In genomic region chr16:3976251-3976671, GRCm38 (mm10) we compare ENCODE assay signal across 7 mouse cellular contexts. TPM values are rescaled to one million over a fixed set of nuclear protein-coding genes. Genes with fewer than 3 reads are reported as not detected.
DNase-seq lines count a peak whose midpoint lies in the region; ATAC-seq lines count a peak whose summit lies in the region.

Nlrc3 (minus strand) TSS chr16:3976632.

- no peak within 1 kb of the TSS for H3K4me3 ChIP-seq in midbrain, embryonic 10.5 days
- no peak within 1 kb of the TSS for H3K4me3 ChIP-seq in midbrain, embryonic 16.5 days (ENCODE audit: low read depth, low read length)
- no peak within 1 kb of the TSS for H3K4me3 ChIP-seq in liver, embryonic 13.5 days (replicated peaks)

- no peak for DNase-seq in midbrain, embryonic 10.5 days (ENCODE audit: low spot score)
- DNase-seq in liver, embryonic 13.5 days: no peak
- DNase-seq in thymus, postnatal 10 days (ENCODE audit: low spot score in 2 of 2): peak; percentile 67 to 69
- no peak for DNase-seq in ovary, postnatal 36 days (ENCODE audit: low spot score)
- DNase-seq in left cerebral cortex, postnatal 14 days (ENCODE audit: low spot score in 2 of 2): no peak

- 0 out of 2 replicates have a peak within 1 kb of the TSS, but pooled peaks have one; percentile 19 for H3K27ac ChIP-seq in midbrain, embryonic 10.5 days (replicated peaks)
- no peak within 1 kb of the TSS for H3K27ac ChIP-seq in midbrain, embryonic 16.5 days (ENCODE audit: low read length)
- no peak within 1 kb of the TSS for H3K27ac ChIP-seq in liver, embryonic 13.5 days

- intact Hi-C loops in left cerebral cortex, postnatal 14 days (cut with DNase I): no loop called here

- no peak within 1 kb of the TSS for H3K9ac ChIP-seq in midbrain, embryonic 16.5 days (ENCODE audit: low read depth, low read length)
- no peak within 1 kb of the TSS for H3K9ac ChIP-seq in liver, embryonic 13.5 days

- peaks cover 41% of the 10 kb centered on the region for H3K36me3 ChIP-seq in midbrain, embryonic 10.5 days
- peaks cover 33% of the 10 kb centered on the region for H3K36me3 ChIP-seq in midbrain, embryonic 16.5 days (ENCODE audit: control insufficient read depth, insufficient read depth, low read length)
- H3K36me3 ChIP-seq in liver, embryonic 13.5 days: peaks cover 30% of the 10 kb centered on the region

- H3K9me3 ChIP-seq in midbrain, embryonic 10.5 days (replicated peaks): no peaks in the 10 kb centered on the region
- H3K9me3 ChIP-seq in midbrain, embryonic 16.5 days (replicated peaks; ENCODE audit: control insufficient read depth, low read length, poor library complexity, severe bottlenecking): no peaks in the 10 kb centered on the region
- no peaks in the 10 kb centered on the region for H3K9me3 ChIP-seq in liver, embryonic 13.5 days (replicated peaks)

- ATAC-seq in midbrain, embryonic 16.5 days: no peak; the same call in 1 of the 2 replicates
- ATAC-seq in granulocyte monocyte progenitor cell, adult 5-6 weeks (replicated peaks; ENCODE audit: poor library complexity, severe bottlenecking): peak; percentile 80
- ATAC-seq in liver, embryonic 13.5 days (ENCODE audit: low read depth): peak; percentile 52

- H3K4me2 ChIP-seq in midbrain, embryonic 16.5 days (ENCODE audit: low read length): no peak within 1 kb of the TSS
- peak within 1 kb of the TSS; percentile 12 for H3K4me2 ChIP-seq in liver, embryonic 13.5 days

- H3K27me3 ChIP-seq in midbrain, embryonic 10.5 days (ENCODE audit: low read depth, poor library complexity, severe bottlenecking): no peaks in the 10 kb centered on the region
- H3K27me3 ChIP-seq in midbrain, embryonic 16.5 days (ENCODE audit: control insufficient read depth, insufficient read depth, low read depth, low read length): no peaks in the 10 kb centered on the region
- H3K27me3 ChIP-seq in liver, embryonic 13.5 days: no peaks in the 10 kb centered on the region

- 79% methylated on average over 4 of the region's 4 CpGs for WGBS in midbrain, embryonic 10.5 days
- 87% methylated on average over 4 of the region's 4 CpGs for WGBS in midbrain, embryonic 16.5 days
- 27% methylated on average over 4 of the region's 4 CpGs for WGBS in liver, embryonic 13.5 days (ENCODE audit: insufficient replicate concordance)

- no peaks in the 10 kb centered on the region; the same call in 1 of the 2 replicates for H3K4me1 ChIP-seq in midbrain, embryonic 10.5 days
- H3K4me1 ChIP-seq in midbrain, embryonic 16.5 days (ENCODE audit: control insufficient read depth, insufficient read depth, low read length): no peaks in the 10 kb centered on the region
- peaks cover 19% of the 10 kb centered on the region for H3K4me1 ChIP-seq in liver, embryonic 13.5 days (replicated peaks)

RNA-seq across cellular contexts. Expression of gene Nlrc3, which starts in this region (rescaled TPM):
- polyA plus RNA-seq in midbrain, embryonic 10.5 days (2016; fragmentation: Nextera tagmentation; extraction: Ambion mirVana): 0.81 and 0.89 TPM in 2 replicates
- polyA plus RNA-seq in midbrain, embryonic 16.5 days (2015; fragmentation: Nextera tagmentation; extraction: Ambion mirVana): 1.1 and 1.2 TPM in 2 replicates
- 1.0 and 1.4 TPM in 2 replicates for total RNA-seq in granulocyte monocyte progenitor cell, adult 5-6 weeks (2014; fragmentation: Nextera tagmentation)
- total RNA-seq in granulocyte monocyte progenitor cell, adult 5-6 weeks (2017): 0.13 and 0.52 TPM in 2 replicates
- polyA plus RNA-seq in liver, embryonic 13.5 days (2015; fragmentation: Nextera tagmentation; extraction: Ambion mirVana): 0.28 and 0.31 TPM in 2 replicates
- 1 to 10 TPM; 2.3 to 2.4 TPM for total RNA-seq in left cerebral cortex, postnatal 14 days (2021)

Comparison
In these comparisons a context has a peak if more than half of its experiments do, and no peak if none do; other contexts are left out.
1. Peak in ATAC-seq and H3K4me2 ChIP-seq in liver, embryonic 13.5 days; RNA of the gene not detected or under 1 TPM.
2. DNase-seq: peak in thymus, postnatal 10 days (2 of 2); none in midbrain, embryonic 10.5 days (single experiment), liver, embryonic 13.5 days (single experiment), ovary, postnatal 36 days (single experiment) and left cerebral cortex, postnatal 14 days (0 of 2).